Mouse (Mus musculus): ENCODE measurements around the gene Hoxc8. TPM values are rescaled to one million over a fixed set of nuclear protein-coding genes. Genes with fewer than 3 reads are reported as not detected.
A peak's percentile ranks its signal among the peaks of the same experiment; 100 is the strongest.

The Hoxc8 gene
- polyA plus RNA-seq, 1 experiment from 2014 or later, result not detected

DNA sequence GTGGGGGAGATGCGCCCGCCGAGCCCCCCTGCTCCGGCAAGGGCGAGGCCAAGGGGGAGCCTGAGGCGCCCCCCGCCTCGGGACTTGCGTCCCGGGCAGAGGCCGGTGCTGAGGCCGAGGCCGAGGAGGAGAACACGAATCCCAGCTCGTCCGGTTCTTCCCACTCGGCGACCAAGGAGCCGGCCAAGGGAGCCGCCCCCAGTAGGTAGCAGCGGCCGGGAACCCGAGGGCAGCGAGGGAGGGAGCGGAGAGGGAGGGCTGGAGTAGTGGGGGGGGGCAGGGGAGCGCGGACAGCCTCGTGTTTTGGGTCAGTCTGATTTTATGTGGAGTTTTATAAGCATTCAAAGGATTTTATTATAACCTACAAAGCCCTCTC lies 35.4 kb upstream of the Hoxc8 start:
- Histone ChIP-seq H3K27ac (no peak overlapping the region), H3K27me3 (peaks cover 100% of the 10 kb centered on the region), H3K36me3 (no peaks in the 10 kb centered on the region), H3K4me3 (no peak overlapping the region), H3K4me2 (no peak overlapping the region), H3K4me1 (no peaks in the 10 kb centered on the region), H3K9me3 (no peaks in the 10 kb centered on the region), H3K9ac (no peak overlapping the region)
- WGBS, result under 1% methylated on average over 26 of the region's 28 CpGs
- ATAC-seq (ENCODE audit: borderline replicate concordance, extremely low read depth, low FRiP score, low TSS enrichment), result no peak

DNA sequence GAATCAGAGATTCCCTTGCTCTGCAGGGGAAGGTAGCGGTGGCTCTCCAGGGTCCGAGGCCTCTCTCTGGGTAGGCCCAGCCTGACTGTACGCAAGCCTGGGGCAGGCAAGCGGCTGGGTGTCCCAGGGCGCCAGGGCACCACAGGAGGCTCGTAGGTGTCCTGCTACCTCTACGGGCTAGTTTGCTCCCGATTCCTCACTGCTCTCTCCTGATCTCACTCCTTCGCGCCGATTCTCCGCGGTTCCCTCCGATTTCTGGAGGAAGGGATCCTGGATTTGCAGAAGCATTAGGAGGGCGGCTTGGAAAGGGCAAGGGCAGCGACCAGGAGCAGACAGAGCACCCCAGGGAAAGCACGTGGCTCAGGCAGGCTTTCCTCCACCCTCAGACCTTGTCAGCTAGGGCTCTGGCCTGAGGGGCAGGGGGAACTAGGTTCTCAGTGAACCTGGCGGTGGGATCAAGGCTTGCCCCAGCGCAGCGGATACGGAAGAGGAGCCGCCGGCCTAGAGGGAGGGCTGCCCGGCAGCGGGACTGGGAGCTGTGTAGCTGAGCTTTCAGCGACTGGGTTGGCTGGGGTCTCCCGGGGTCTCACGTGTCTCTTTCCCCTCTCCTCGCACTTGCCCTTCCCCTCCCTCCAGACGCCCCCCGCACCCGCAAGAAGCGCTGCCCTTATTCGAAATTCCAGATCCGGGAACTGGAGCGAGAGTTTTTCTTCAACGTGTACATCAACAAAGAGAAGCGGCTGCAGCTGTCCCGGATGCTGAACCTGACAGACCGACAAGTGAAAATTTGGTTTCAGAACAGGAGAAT lies 34.4 kb upstream of the Hoxc8 start:
- Histone ChIP-seq H3K9me3 (no peaks in the 10 kb centered on the region), H3K4me1 (no peaks in the 10 kb centered on the region), H3K36me3 (no peaks in the 10 kb centered on the region), H3K4me3 (no peak overlapping the region), H3K9ac (no peak overlapping the region), H3K27ac (no peak overlapping the region), H3K4me2 (no peak overlapping the region), H3K27me3 (peaks cover 100% of the 10 kb centered on the region)
- no peak for ATAC-seq (ENCODE audit: borderline replicate concordance, extremely low read depth, low FRiP score, low TSS enrichment)
- WGBS, result 2% methylated on average over 40 of the region's 40 CpGs

DNA sequence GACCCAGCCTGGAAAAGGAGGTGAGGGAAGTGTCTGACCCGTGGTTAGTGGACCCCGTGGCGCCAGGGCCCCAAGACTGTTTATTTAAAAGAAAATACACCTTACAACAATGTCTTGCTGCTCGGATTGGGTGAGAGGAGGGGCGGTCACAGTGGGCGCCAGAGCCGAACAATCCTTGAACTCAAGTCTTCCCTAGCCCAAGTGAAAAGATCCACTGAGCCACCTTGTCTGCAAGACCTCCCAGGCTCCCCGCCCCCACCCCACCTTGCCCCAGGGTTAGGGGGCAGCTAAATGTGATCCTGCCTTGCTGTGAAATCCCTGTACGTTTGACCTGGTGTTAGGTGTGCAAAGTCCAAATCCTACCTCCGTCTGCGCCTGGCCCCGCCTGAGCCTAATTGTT lies 33.5 kb upstream of the Hoxc8 start:
- no peaks in the 10 kb centered on the region for H3K36me3 ChIP-seq
- no peaks in the 10 kb centered on the region for H3K9me3 ChIP-seq
- no peak overlapping the region for H3K9ac ChIP-seq
- WGBS, result under 1% methylated on average over 12 of the region's 12 CpGs
- no peak overlapping the region for H3K27ac ChIP-seq
- no peaks in the 10 kb centered on the region for H3K4me1 ChIP-seq
- H3K27me3 ChIP-seq, result peaks cover 100% of the 10 kb centered on the region
- no peak overlapping the region for H3K4me2 ChIP-seq
- no peak for ATAC-seq (ENCODE audit: borderline replicate concordance, extremely low read depth, low FRiP score, low TSS enrichment)
- H3K4me3 ChIP-seq, result no peak overlapping the region

DNA sequence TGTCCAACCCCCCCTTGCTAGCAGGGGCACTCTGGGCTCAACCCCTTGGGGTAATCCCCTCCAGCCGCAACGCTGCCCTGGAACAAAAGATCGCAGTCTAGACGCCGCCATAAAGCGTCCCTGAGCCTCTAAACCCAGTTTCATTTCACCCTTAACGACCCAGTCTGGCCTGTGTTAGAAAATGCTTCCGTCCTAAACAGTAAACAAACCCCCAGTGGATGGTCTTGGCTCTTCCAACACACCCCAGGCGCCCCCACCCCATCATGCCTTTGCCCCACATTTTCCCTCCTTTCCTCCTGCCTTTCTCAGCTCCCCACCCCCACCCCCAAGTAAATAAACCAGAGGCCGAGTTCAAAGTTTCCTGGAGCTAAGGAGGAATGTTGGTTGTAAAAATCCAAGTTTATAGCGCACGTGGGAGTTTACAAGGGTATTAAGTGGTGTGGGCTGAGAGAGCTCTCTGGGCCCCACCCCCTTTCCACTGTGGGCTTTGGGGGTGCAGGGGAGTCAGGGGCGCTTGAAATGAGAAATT lies 30.7 kb upstream of the Hoxc8 start:
- H3K27ac ChIP-seq, result no peak overlapping the region
- H3K36me3 ChIP-seq, result no peaks in the 10 kb centered on the region
- peaks cover 98% of the 10 kb centered on the region for H3K27me3 ChIP-seq
- no peak for ATAC-seq (ENCODE audit: borderline replicate concordance, extremely low read depth, low FRiP score, low TSS enrichment)
- 1% methylated on average over 13 of the region's 13 CpGs for WGBS
- H3K9ac ChIP-seq, result no peak overlapping the region
- H3K4me3 ChIP-seq, result no peak overlapping the region
- H3K4me1 ChIP-seq, result no peaks in the 10 kb centered on the region
- no peak overlapping the region for H3K4me2 ChIP-seq
- H3K9me3 ChIP-seq, result no peaks in the 10 kb centered on the region

DNA sequence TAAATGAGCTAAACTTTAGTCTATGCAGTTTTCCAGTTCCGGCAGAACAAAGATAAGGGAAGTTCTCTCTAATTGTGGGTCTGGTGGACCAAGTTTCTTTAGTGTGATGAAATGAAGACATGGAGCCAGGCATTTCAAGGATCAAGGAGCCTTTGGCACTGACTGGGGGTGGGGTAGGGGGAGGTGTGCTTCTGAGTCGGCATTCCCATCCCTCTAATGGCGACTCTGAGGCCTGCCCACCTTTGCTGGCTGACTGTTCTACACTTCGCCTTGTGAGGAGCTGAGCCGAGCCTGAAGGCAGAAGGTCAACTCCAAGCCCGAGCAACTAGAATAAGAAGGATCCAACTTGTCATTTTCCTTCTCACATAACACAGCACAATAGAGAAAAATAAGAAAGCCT lies 28.7 kb upstream of the Hoxc8 start:
- Histone ChIP-seq H3K9ac (no peak overlapping the region), H3K4me2 (no peak overlapping the region), H3K4me1 (0 out of 2 replicates have a peak, but pooled peaks cover 5% of the 10 kb centered on the region), H3K27ac (no peak overlapping the region), H3K36me3 (no peaks in the 10 kb centered on the region), H3K9me3 (no peaks in the 10 kb centered on the region), H3K4me3 (no peak overlapping the region), H3K27me3 (peaks cover 98% of the 10 kb centered on the region)
- 3% methylated on average over 6 of the region's 6 CpGs for WGBS
- ATAC-seq (ENCODE audit: borderline replicate concordance, extremely low read depth, low FRiP score, low TSS enrichment), result no peak

DNA sequence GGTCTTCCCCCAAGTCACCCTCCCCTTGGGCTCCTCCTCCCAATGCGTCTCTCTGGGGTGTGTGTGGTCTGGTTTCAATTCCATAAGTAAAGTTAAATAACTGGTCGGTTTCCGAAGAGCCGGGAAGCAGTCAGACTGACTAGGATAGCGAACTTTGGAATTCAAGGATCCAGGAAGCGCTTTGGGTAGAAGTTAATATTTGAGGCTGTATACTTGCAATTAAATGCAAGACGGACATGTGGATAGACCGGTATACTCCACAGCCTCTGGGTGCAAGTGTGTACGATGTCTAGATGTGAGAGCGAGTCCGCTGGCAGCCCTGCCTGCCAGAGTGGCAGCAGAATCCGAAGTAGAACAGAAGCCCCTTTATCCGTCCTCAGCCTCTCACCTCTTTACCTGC lies 27.9 kb upstream of the Hoxc8 start:
- no peak overlapping the region for H3K9ac ChIP-seq
- no peak overlapping the region for H3K4me3 ChIP-seq
- no peak overlapping the region for H3K4me2 ChIP-seq
- WGBS, result 1% methylated on average over 13 of the region's 13 CpGs
- ATAC-seq (ENCODE audit: borderline replicate concordance, extremely low read depth, low FRiP score, low TSS enrichment), result no peak
- H3K36me3 ChIP-seq, result no peaks in the 10 kb centered on the region
- peaks cover 98% of the 10 kb centered on the region for H3K27me3 ChIP-seq
- no peak overlapping the region for H3K27ac ChIP-seq
- no peaks in the 10 kb centered on the region for H3K9me3 ChIP-seq
- 0 out of 2 replicates have a peak, but pooled peaks cover 5% of the 10 kb centered on the region for H3K4me1 ChIP-seq

DNA sequence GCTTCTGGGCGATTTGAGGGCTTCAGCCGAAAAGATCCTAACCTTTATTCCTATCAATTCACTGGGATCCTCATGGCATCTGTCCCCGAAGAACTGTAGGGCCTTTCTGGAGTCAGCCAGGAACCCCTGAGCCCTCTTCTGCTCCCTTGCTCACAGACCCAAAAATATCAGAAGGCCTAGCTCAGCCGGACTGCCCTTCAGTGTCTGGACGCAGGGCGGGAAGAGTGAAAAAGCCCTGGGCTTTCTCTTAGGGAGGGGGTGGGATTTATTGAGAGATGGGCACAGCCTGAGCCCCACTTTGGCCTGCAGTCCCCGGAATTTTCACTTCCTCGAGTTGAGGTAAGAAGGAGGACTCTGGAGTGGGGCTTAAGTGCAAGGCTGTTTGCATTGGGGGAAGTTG lies 27.1 kb upstream of the Hoxc8 start:
- Histone ChIP-seq H3K4me2 (no peak overlapping the region), H3K27me3 (peaks cover 97% of the 10 kb centered on the region), H3K4me3 (no peak overlapping the region), H3K4me1 (0 out of 2 replicates have a peak, but pooled peaks cover 5% of the 10 kb centered on the region), H3K9ac (no peak overlapping the region), H3K9me3 (no peaks in the 10 kb centered on the region), H3K36me3 (no peaks in the 10 kb centered on the region), H3K27ac (no peak overlapping the region)
- no peak for ATAC-seq (ENCODE audit: borderline replicate concordance, extremely low read depth, low FRiP score, low TSS enrichment)
- 2% methylated on average over 8 of the region's 8 CpGs for WGBS

DNA sequence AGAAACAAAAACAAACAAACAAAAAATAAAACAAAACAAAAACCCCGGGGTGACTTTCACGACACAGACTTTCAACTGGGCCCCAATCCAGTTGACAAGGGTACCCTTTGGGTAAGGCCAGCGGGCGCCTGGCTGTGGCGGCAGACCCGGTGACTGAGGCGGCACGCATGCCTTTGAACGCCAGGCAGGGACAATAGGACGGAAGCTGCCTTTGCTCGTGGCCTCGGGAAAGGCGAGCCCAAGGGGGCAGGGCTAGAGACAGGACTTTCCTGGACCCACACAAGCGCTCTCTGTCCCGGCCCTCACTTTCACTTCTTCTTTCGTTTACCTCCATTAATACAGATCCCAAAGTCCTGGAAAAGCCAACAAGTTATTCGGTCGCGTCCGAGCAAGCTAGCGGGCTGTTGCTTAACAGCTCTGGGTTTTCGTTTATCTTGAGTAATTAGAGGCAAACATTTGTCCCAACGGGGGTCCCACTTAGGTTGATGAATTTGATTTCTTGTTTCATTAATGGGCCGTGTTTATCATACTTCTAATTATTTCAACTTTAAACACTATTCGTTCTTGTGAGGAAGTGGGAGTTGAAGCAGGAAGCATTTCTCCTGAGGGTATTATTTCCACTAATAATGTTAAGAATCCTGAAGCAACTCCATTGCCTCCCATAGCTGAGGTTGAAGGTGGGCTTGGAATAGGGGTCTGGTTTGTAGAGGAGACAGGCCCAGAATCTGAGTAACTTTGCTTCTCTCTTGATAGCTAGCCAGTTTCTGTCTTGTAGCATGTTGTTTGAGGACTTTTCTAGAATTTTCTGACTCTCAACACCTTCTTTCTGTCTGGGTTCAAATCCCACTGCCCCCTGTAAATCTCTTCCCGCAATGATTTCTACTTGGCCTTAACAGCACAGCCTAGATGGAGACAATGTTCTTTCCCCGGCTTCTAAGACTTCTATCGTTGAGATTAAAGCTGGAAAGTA lies 26.5 kb upstream of the Hoxc8 start:
- ATAC-seq (ENCODE audit: borderline replicate concordance, extremely low read depth, low FRiP score, low TSS enrichment), result no peak
- 2% methylated on average over 28 of the region's 28 CpGs for WGBS
- Histone ChIP-seq H3K4me1 (0 out of 2 replicates have a peak, but pooled peaks cover 5% of the 10 kb centered on the region), H3K27ac (no peak overlapping the region), H3K27me3 (peaks cover 97% of the 10 kb centered on the region), H3K9ac (no peak overlapping the region), H3K4me2 (no peak overlapping the region), H3K36me3 (no peaks in the 10 kb centered on the region), H3K4me3 (no peak overlapping the region), H3K9me3 (no peaks in the 10 kb centered on the region)

DNA sequence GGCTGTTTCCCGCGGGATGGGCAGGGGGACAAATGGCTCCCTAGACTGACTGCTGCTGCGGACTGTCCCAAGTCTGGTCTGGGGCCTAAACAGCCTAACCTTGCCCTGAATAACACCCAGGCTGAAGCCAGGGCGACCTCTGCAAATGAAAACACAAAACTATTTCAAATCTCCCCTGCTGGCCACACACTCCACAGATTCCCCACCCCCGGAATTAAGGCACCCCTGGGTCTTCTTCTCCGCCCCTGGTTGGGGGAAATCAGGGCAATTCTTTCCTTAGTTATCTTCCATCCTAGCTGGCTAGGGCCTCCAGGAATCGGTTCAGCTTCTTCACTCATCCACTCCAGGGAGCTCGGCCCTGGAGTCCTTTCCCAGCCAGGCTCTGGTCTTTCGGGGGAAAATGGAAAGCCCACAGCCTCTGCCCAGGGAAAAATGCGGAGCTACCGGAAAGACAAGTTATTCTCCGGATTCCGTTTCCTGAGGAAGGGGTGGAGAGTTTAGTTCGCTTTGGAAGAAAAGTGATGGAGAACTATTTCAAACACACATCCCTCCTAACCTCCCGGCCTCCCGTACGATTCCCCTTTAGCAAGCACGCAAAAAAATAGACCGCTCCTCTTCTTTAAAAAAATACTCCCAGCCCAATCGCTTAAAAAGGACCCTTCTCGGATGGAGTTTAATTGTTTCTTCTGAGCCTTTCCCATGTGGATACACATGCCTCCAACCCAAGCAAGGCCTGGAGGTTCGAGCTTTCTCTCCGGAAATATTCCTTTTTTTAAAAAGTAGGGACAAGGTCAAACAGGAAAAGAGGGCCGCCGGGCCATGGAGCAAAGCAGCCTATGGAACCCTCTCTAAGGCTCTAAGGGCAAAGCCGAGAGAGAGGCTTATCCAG lies 25.2 kb upstream of the Hoxc8 start:
- H3K36me3 ChIP-seq, result no peaks in the 10 kb centered on the region
- H3K9ac ChIP-seq, result no peak overlapping the region
- no peak for ATAC-seq (ENCODE audit: borderline replicate concordance, extremely low read depth, low FRiP score, low TSS enrichment)
- no peak overlapping the region for H3K4me3 ChIP-seq
- H3K27me3 ChIP-seq, result peaks cover 97% of the 10 kb centered on the region
- 4% methylated on average over 26 of the region's 26 CpGs for WGBS
- H3K4me1 ChIP-seq, result 0 out of 2 replicates have a peak, but pooled peaks cover 5% of the 10 kb centered on the region
- no peaks in the 10 kb centered on the region for H3K9me3 ChIP-seq
- H3K4me2 ChIP-seq, result no peak overlapping the region
- H3K27ac ChIP-seq, result no peak overlapping the region

DNA sequence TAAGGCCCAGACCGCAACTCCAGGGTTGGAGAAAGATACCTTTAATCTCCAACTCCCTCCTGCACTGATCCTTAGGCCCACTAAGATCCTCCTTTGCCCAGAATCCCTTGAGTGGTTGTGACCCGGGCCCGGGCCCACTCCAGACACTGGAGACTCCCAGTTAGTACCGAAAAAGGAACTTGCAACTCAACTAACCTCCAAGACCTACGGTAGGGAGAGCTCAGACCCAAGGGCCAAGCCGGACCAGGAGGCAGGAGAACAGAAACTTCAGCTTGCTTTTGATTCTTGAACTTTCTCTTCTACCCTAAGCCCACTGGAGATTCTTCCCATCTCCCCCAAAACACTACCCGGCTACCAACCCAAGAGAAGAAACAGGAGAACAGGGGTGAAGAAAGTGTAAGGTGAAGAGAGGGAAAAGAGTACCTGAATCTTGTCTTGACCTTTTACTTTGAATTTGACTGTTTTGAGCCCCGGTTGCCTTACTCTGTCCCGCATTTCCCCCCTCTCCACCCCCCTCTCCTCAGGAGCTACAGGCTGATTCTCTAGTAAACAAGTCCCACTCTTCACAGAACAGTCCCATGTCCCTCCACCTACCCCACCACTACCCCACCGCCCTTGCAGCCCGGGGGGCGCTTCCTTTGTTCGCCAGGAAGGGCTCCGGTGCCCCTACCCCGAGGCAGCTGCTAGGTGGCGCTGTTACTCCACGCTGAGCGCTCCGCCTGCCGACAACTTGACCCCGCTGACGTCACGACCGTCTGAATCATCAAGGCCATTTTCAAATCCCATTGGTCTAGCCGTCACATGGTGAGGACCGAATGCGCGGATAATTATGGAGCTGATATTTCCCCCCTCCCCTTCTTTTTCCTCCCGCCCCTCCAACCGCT lies 24.3 kb upstream of the Hoxc8 start:
- Histone ChIP-seq H3K27me3 (peaks cover 97% of the 10 kb centered on the region), H3K4me1 (0 out of 2 replicates have a peak, but pooled peaks cover 5% of the 10 kb centered on the region), H3K9ac (no peak overlapping the region), H3K4me2 (peak overlapping the region; percentile 12; the same call in 1 of the 2 replicates), H3K36me3 (no peaks in the 10 kb centered on the region), H3K4me3 (0 out of 2 replicates have a peak overlapping the region, but pooled peaks have one; percentile 9), H3K27ac (no peak overlapping the region), H3K9me3 (no peaks in the 10 kb centered on the region)
- WGBS, result 4% methylated on average over 30 of the region's 30 CpGs
- ATAC-seq (ENCODE audit: borderline replicate concordance, extremely low read depth, low FRiP score, low TSS enrichment), result peak; percentile 59; the same call in 1 of the 2 replicates

Data from lung, embryonic 15.5 days (tissue).